Mouse (Mus musculus) limb, embryonic 10.5 days (tissue): ENCODE results near the gene Vamp2. TPM values are rescaled to one million over a fixed set of nuclear protein-coding genes. Genes with fewer than 3 reads are reported as not detected.

Experiments used
- DNase-seq: peaks from one replicate; pipeline ENCODE4 v3.0.0-alpha.2; 2017; ENCODE audit warnings: low spot score
- H3K27ac ChIP-seq: fragments of 300-500 bp; sonication (generic); 2 replicates; pipeline ENCODE4 v1.5.1; 2016; ENCODE audit warnings: mild to moderate bottlenecking
- H3K27me3 ChIP-seq: fragments of 300-500 bp; sonication (generic); 2 replicates; pipeline ENCODE4 v1.6.1; 2016; ENCODE audit warnings: low read depth, mild to moderate bottlenecking; ENCODE audit not compliant: poor library complexity, severe bottlenecking
- H3K36me3 ChIP-seq: fragments of 300-500 bp; sonication (generic); 2 replicates; pipeline ENCODE4 v1.6.1; 2016; ENCODE audit warnings: mild to moderate bottlenecking, moderate library complexity
- H3K4me1 ChIP-seq: fragments of 300-500 bp; sonication (generic); 2 replicates; pipeline ENCODE4 v1.6.1; 2016
- H3K4me3 ChIP-seq: fragments of 300-500 bp; sonication (generic); 2 replicates; pipeline ENCODE4 v1.5.1; 2016; ENCODE audit warnings: mild to moderate bottlenecking, moderate library complexity
- H3K9me3 ChIP-seq: fragments of 300-500 bp; sonication (generic); replicated peaks from 2 replicates; pipeline ENCODE4 v1.6.1; 2016; ENCODE audit warnings: mild to moderate bottlenecking
- WGBS: fragments of 180-500 bp; shearing (Covaris S2); methylation state at CpG from one replicate; pipeline ENCODE4 v1.1.7; 2016; 5-methylcytosine and 5-hydroxymethylcytosine counted together
- polyA plus RNA-seq: library from polyadenylated mRNA; unstranded; fragments of >200 nt; fragmentation: Nextera tagmentation; extraction: Ambion mirVana; gene quantifications from 2 replicates; pipeline ENCODE4 v1.2.1, GENCODE M21; 2016

The Vamp2 gene
- polyA plus RNA-seq, 1 experiment from 2014 or later: 72.1 TPM

GRCm38 (mm10) chr11:69078805-69079438, 9.4 kb upstream of the Vamp2 start:
- Histone ChIP-seq H3K36me3 (no peaks in the 10 kb centered on the region), H3K9me3 (no peaks in the 10 kb centered on the region), H3K27ac (no peak overlapping the region), H3K4me1 (peaks cover 28% of the 10 kb centered on the region), H3K27me3 (no peaks in the 10 kb centered on the region), H3K4me3 (no peak overlapping the region)
- 63% methylated on average over 5 of the region's 5 CpGs for WGBS
- no peak for DNase-seq

GRCm38 (mm10) chr11:69080102-69080854, 8.0 kb upstream of the Vamp2 start:
- Histone ChIP-seq H3K27me3 (no peaks in the 10 kb centered on the region), H3K9me3 (no peaks in the 10 kb centered on the region), H3K4me3 (no peak overlapping the region), H3K4me1 (peaks cover 19% of the 10 kb centered on the region), H3K36me3 (no peaks in the 10 kb centered on the region), H3K27ac (no peak overlapping the region)
- 82% methylated on average over 15 of the region's 15 CpGs for WGBS
- no peak for DNase-seq

DNA sequence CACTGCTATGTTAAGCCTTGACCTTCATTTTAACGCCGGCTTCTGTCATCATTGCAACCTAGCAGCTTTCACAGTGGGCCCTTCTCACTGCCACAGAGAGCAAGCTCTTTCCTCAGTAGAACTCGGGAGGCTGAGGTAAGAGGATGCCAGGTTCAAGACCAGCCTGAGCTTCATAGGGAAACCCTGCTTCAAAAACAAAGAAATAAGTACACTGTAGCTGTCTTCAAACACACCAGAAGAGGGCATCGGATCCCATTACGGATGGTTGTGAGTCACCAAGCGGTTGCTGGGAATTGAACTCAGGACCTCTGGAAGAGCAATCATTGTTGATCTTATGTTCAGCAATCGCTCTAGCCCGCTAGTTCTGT, 7.5 kb upstream of the Vamp2 start:
- DNase-seq: no peak
- Histone ChIP-seq H3K4me1 (peaks cover 19% of the 10 kb centered on the region), H3K9me3 (no peaks in the 10 kb centered on the region), H3K4me3 (no peak overlapping the region), H3K36me3 (no peaks in the 10 kb centered on the region), H3K27me3 (no peaks in the 10 kb centered on the region), H3K27ac (no peak overlapping the region)
- WGBS: 91% methylated on average over 8 of the region's 8 CpGs

GRCm38 (mm10) chr11:69081613-69082012, 6.7 kb upstream of the Vamp2 start:
- Histone ChIP-seq H3K4me1 (peaks cover 23% of the 10 kb centered on the region), H3K36me3 (no peaks in the 10 kb centered on the region), H3K4me3 (no peak overlapping the region), H3K9me3 (no peaks in the 10 kb centered on the region), H3K27ac (no peak overlapping the region), H3K27me3 (no peaks in the 10 kb centered on the region)
- no peak for DNase-seq
- 88% methylated on average over 7 of the region's 7 CpGs for WGBS

- H3K9me3 ChIP-seq: no peaks in the 10 kb centered on the region
- H3K27ac ChIP-seq: no peak overlapping the region
- peaks cover 13% of the 10 kb centered on the region for H3K36me3 ChIP-seq
- H3K27me3 ChIP-seq: no peaks in the 10 kb centered on the region
- WGBS: 64% methylated on average over 6 of the region's 6 CpGs
- no peak for DNase-seq
- H3K4me3 ChIP-seq: no peak overlapping the region
- peaks cover 42% of the 10 kb centered on the region for H3K4me1 ChIP-seq
These were observed 2.7 kb upstream of the Vamp2 start for GRCm38 (mm10) chr11:69085608-69086007.

GRCm38 (mm10) chr11:69086390-69086789, 1.9 kb upstream of the Vamp2 start:
- Histone ChIP-seq H3K9me3 (no peaks in the 10 kb centered on the region), H3K27ac (peak overlapping the region; percentile 47; the same call in 1 of the 2 replicates), H3K36me3 (peaks cover 21% of the 10 kb centered on the region), H3K27me3 (no peaks in the 10 kb centered on the region), H3K4me1 (peaks cover 42% of the 10 kb centered on the region), H3K4me3 (no peak overlapping the region)
- DNase-seq: no peak
- WGBS: 61% methylated on average over 6 of the region's 6 CpGs

GRCm38 (mm10) chr11:69087082-69087481, 1.2 kb upstream of the Vamp2 start:
- DNase-seq: no peak
- Histone ChIP-seq H3K9me3 (no peaks in the 10 kb centered on the region), H3K36me3 (peaks cover 28% of the 10 kb centered on the region), H3K4me1 (peaks cover 49% of the 10 kb centered on the region), H3K27ac (peak overlapping the region; percentile 47; the same call in 1 of the 2 replicates), H3K4me3 (peak overlapping the region; percentile 100; the same call in 1 of the 2 replicates), H3K27me3 (no peaks in the 10 kb centered on the region)
- WGBS: 23% methylated on average over 4 of the region's 4 CpGs

DNA sequence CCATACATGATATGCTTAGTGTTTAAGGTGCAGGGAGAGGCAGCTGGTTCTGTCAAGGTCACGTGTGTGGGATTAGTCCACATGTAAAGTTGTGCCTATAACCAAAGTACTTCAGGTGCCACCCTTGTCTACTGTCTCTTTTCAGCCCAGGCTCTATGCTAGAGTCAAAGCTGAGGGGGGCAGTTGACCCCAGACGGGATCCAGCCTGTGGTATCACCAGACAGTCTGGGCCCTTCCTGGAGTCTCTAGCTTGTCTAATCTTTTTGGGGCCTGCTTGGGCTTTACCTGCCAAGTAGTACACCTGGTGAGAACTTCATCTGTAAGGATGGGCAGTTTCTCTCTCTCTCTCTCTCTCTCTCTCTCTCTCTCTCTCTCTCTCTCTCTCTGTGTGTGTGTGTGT, 693 bp upstream of the Vamp2 start:
- Histone ChIP-seq H3K4me3 (peak overlapping the region; percentile 100), H3K4me1 (peaks cover 49% of the 10 kb centered on the region), H3K36me3 (peaks cover 30% of the 10 kb centered on the region), H3K9me3 (no peaks in the 10 kb centered on the region), H3K27me3 (no peaks in the 10 kb centered on the region), H3K27ac (peak overlapping the region; percentile 100)
- 69% methylated on average over 2 of the region's 2 CpGs for WGBS
- DNase-seq: no peak

DNA sequence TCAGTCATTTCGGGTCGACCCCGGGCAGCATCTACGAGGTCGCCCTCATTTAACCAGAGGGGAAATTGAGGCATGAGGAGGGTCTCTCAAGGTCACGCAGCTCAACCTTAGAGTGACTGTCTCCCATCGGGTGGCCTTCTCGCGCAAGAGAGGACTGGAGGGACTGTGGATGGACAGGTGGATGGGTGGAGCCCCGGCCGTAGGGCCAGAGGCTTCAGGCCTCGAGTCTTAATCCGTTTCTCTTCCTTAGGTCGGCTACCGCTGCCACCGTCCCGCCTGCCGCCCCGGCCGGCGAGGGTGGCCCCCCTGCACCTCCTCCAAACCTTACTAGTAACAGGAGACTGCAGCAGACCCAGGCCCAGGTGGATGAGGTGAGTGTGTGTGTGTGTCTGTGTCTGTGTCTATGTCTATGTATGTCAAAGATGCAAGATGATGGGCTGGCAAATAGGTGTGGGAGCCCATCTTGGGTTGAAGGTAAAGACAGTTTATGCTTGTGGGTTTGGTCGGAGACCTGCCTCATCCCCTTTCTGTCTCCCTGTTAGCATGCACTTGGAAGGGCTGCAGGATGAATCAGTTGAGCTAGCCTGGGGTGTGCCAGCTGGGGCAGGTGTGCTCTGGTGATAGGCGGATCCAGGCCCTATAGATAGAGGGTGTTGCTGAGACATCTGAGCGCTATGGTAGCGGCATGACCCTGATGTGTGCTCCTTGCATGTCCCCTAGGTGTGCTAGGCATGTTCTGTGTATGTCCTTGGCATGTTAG, 746 bp downstream of the Vamp2 start:
- H3K27ac ChIP-seq: peak overlapping the region; percentile 100
- 12% methylated on average over 25 of the region's 25 CpGs for WGBS
- no peaks in the 10 kb centered on the region for H3K9me3 ChIP-seq
- H3K4me1 ChIP-seq: peaks cover 51% of the 10 kb centered on the region
- H3K27me3 ChIP-seq: no peaks in the 10 kb centered on the region
- H3K36me3 ChIP-seq: peaks cover 34% of the 10 kb centered on the region
- peak overlapping the region; percentile 100 for H3K4me3 ChIP-seq
- DNase-seq: no peak

DNA sequence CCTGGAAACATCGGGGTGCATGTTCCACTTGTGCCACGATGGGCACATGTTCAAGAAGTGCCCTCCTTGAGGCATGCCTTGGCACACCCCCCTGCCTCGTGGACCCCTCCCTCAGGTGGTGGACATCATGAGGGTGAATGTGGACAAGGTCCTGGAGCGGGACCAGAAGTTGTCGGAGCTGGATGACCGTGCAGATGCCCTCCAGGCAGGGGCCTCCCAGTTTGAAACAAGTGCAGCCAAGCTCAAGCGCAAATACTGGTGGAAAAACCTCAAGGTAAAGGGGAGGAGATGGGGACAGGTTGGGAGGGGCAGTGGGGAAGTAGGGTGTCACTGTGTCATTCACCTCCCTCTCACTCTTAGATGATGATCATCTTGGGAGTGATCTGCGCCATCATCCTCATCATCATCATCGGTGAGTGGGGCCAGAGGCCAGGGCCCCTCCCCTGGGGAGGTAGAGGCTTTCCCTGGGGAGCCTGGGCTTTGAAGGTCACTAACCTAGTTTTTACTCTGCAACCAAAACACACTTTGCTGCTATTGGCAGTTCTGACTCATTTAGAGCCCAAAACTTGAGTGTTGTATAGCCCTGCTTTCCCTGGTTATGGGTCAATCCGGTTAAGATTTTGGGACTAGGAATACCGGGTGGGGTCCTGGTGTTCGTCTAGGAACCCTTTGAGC, 1.5 kb downstream of the Vamp2 start:
- Histone ChIP-seq H3K27ac (peak overlapping the region; percentile 100), H3K27me3 (no peaks in the 10 kb centered on the region), H3K36me3 (peaks cover 34% of the 10 kb centered on the region), H3K9me3 (no peaks in the 10 kb centered on the region), H3K4me1 (peaks cover 57% of the 10 kb centered on the region), H3K4me3 (peak overlapping the region; percentile 100)
- 88% methylated on average over 12 of the region's 12 CpGs for WGBS
- no peak for DNase-seq

DNA sequence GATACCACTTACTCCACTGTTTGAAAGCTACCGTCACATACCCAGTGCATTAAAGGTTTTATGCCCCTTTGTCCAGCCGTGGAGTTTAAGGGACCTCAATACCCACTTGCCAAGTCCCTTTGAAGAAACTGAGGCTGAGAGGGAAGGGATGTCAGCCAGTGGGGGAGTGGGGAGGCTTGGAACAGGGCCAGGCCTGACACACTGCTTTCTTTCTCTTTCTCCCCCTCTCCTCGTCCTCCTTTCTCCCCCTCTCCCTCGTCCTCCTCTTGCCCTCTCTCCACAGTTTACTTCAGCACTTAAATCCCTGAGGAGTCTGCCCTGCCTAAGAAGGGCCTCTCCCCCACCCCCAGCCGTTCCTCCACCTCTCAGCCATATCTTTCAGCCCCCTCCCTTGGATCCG, 2.1 kb downstream of the Vamp2 start:
- Histone ChIP-seq H3K36me3 (peaks cover 34% of the 10 kb centered on the region), H3K4me3 (peak overlapping the region; percentile 100; the same call in 1 of the 2 replicates), H3K27me3 (no peaks in the 10 kb centered on the region), H3K27ac (no peak overlapping the region), H3K9me3 (no peaks in the 10 kb centered on the region), H3K4me1 (peaks cover 58% of the 10 kb centered on the region)
- DNase-seq: no peak
- WGBS: 81% methylated on average over 6 of the region's 6 CpGs

- no peaks in the 10 kb centered on the region for H3K27me3 ChIP-seq
- H3K27ac ChIP-seq: no peak overlapping the region
- 66% methylated on average over 7 of the region's 7 CpGs for WGBS
- peaks cover 66% of the 10 kb centered on the region for H3K4me1 ChIP-seq
- no peaks in the 10 kb centered on the region for H3K9me3 ChIP-seq
- no peak for DNase-seq
- peak overlapping the region; percentile 13; the same call in 1 of the 2 replicates for H3K4me3 ChIP-seq
- H3K36me3 ChIP-seq: peaks cover 34% of the 10 kb centered on the region
These were observed 3.5 kb downstream of the Vamp2 start for GRCm38 (mm10) chr11:69091566-69092385.
